Mouse (Mus musculus) megakaryocyte, embryonic 14.5 days (primary cell): ENCODE measurements at regions not wholly inside any gene's neighbourhood (a gene's known extent, or its start where the extent isn't known, plus 50 kb on each side); places are given as distances from the start of the nearest gene placed in this dataset.

ENCODE experiments used
- FLI1 ChIP-seq: IDR thresholded peaks from 2 replicates; pipeline ENCODE4 v1.6.1; 2012; ENCODE audit warnings: low read length, inconsistent platforms, mixed read lengths
- GATA1 ChIP-seq: IDR thresholded peaks from 3 replicates; pipeline ENCODE4 v1.6.1; 2012; ENCODE audit warnings: mixed read lengths, low read length, inconsistent platforms, borderline replicate concordance

- TF ChIP-seq GATA1 = no peak
- TF ChIP-seq FLI1 = no peak
Measured at GRCm38 (mm10) chr11:112152051-112152450, 630.0 kb upstream of the Sox9 start.
